Mouse (Mus musculus): ENCODE data around the gene D8Ertd738e. TPM values are rescaled to one million over a fixed set of nuclear protein-coding genes. Genes with fewer than 3 reads are reported as not detected.

Gene D8Ertd738e
- 577 TPM for polyA plus RNA-seq (2017; shearing (Covaris generic))

DNA sequence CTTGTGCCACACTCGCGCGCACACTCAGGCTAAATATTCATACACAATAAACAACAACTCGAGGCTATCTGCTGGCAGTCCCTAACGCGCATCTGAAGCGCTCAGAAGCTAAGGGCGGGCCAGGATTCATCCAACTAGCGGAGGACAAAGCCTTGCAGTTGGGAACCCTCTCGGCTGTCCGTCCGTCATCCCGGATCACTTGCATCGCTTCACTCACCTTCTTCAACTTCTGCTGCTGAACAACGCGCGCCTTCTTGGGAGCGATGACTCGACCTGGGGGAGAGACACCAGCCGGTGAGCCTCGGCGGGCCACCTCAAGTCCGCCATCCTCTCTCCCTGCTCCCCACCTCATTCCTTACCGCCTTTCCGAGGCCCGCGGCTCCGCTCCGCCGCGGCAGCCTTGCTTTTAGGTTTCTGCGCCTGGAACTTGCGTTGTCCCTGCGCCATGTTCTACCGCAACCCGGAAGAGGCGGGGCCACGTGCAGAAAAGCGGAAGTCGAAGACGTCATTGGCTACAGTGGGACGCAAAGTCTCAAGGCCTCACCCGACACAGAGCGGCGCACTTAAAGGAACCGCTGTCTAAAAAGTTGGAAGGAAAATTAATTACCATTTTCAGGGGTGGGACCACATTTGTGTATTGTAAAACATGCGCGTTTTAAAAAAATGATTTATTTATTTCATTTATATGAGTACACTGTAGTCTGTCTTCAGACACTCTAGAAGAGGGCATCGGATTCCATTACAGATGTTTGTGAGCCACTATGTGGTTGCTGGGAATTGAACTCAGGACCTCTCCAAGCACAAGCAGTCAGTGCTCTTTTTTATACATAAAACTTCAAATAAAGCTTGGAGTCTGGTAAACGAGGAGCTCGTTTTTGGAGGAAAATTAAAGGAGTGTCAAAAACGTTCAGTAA is at the start of gene D8Ertd738e:
Gene D8Ertd738e (minus strand): TSS at position 463 of the 914 bp plus-strand sequence.

DNA sequence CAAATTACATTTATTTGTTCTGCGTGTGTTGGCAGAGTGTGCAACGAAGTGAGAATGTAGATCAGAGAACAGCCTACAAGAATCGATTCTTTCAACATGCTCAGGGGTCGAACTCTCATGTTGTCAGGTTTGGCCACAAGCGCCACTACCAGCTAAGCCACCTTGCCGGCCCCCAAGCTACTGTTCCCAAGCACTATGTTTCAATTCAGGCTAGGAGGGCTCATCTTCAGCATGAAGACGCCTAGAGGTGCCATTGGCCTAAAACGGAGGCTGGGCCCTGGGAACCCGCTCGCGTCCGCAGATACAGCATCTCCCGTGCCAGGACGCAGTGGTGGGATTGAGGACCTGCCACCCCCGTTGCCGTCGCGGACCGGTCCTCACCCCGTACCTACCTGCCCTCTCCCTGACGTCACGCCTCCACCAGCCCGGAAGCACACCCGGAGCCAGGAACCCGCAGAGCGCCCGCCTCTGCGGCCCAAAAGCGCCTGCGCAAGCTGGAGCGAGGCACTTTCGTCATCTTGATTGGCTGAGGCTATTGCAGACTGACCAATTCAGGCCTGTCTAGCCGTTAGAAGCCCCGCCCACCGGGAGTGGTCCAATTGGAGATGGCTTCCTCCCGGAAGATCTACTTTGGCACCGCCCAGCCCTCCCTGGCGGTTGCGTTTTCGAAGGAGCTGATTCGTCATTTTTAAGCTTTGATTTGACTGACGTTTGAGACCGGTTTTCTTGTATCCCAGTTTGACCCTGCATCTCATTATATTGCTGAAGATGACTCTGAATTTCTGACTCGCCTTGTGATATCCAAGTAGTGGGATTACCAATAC is 20.6 kb upstream of the D8Ertd738e start, which contains the start of gene Ccdc130:
Gene Ccdc130 (minus strand): TSS at position 431 of the 824 bp plus-strand sequence.

DNA sequence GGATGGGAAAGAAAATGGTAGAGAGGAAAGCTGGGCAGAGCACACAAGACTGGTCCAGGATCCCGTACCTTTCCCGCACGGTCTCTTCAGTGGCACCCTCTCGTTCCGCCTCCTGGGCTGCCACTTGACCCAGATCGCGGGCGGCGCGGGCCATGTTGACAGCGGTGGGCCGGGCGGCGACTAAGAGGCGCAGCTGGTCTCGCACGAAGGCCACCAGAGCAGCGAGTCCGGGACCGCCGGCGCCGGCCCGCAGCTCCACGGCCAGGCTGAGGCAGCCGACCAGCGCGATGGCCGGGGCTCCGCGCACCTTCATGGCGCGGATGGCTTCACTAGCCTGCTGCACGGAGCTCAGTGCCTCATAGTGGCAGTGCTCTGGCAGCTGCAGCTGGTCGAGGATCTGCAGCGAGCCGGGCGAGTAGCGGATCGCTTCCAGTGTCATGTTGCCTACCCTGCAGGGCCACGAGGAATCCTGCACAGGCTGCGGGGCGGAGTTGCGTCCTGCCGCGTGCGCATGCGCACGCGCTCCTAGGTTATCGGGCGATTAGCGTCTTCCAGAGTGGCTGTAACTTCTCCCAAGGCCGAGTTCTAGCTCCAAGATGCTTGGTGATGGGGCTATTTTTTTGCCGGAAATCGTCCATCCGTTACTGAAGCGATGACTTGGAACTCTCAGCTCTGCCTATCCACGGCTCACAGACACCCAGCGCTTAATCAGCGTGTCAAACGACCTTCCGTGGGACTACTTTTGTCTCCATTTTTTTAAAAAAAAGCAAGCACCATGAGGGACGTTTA is 7.5 kb upstream of the D8Ertd738e start, which contains the start of gene Mri1:
Gene Mri1 (minus strand): TSS at position 505 of the 789 bp plus-strand sequence.

GRCm38 (mm10) chr8:84236998-84237473 is 12.5 kb downstream of the D8Ertd738e start, which contains the start of gene Zswim4:
Gene Zswim4, minus strand, starts transcription at chr8:84237055.

Other genes starting within 250 kb of the D8Ertd738e start
- not detected for gene 1700067K01Rik, start 248.2 kb downstream of the D8Ertd738e start, polyA plus RNA-seq (2017; shearing (Covaris generic))
- gene 2210011C24Rik, start 237.5 kb downstream of the D8Ertd738e start, polyA plus RNA-seq (2017; shearing (Covaris generic)) = 1.6 TPM
- 7.7 TPM for gene Palm3, start 228.2 kb downstream of the D8Ertd738e start, polyA plus RNA-seq (2017; shearing (Covaris generic))
- 221 TPM for gene Il27ra, start 207.1 kb downstream of the D8Ertd738e start, polyA plus RNA-seq (2017; shearing (Covaris generic))
- 1.6 TPM for gene Rln3, start 204.7 kb downstream of the D8Ertd738e start, polyA plus RNA-seq (2017; shearing (Covaris generic))
- gene Gm10643, start 184.6 kb downstream of the D8Ertd738e start, polyA plus RNA-seq (2017; shearing (Covaris generic)) = 1.7 TPM
- 34.0 TPM for gene Rfx1, start 182.9 kb downstream of the D8Ertd738e start, polyA plus RNA-seq (2017; shearing (Covaris generic))
- gene Dcaf15, start 145.0 kb downstream of the D8Ertd738e start, polyA plus RNA-seq (2017; shearing (Covaris generic)) = 31.7 TPM
- gene Podnl1, start 123.7 kb downstream of the D8Ertd738e start, polyA plus RNA-seq (2017; shearing (Covaris generic)) = 30.8 TPM
- 43.2 TPM for gene Cc2d1a, start 101.8 kb downstream of the D8Ertd738e start, polyA plus RNA-seq (2017; shearing (Covaris generic))
- gene 4930432K21Rik, start 101.7 kb downstream of the D8Ertd738e start, polyA plus RNA-seq (2017; shearing (Covaris generic)) = 0.56 TPM
- gene Nanos3, start 64.5 kb downstream of the D8Ertd738e start, polyA plus RNA-seq (2017; shearing (Covaris generic)) = not detected
- gene Zswim4, start 12.7 kb downstream of the D8Ertd738e start, polyA plus RNA-seq (2017; shearing (Covaris generic)) = 53.2 TPM
- gene Mri1, start 7.6 kb upstream of the D8Ertd738e start, polyA plus RNA-seq (2017; shearing (Covaris generic)) = 117 TPM
- gene Ccdc130, start 20.7 kb upstream of the D8Ertd738e start, polyA plus RNA-seq (2017; shearing (Covaris generic)) = 19.3 TPM
- gene Cacna1a, start 138.7 kb upstream of the D8Ertd738e start, polyA plus RNA-seq (2017; shearing (Covaris generic)) = 7.6 TPM